Mouse (Mus musculus) gonadal fat pad, adult 2 months (tissue): Measurements from ENCODE around the gene Hist1h3a. TPM values are rescaled to one million over a fixed set of nuclear protein-coding genes. Genes with fewer than 3 reads are reported as not detected.

Source experiments
- polyA plus RNA-seq: library from polyadenylated mRNA; depleted of rRNA; stranded (reverse); fragments of >200 nt; gene quantifications from 2 replicates; pipeline ENCODE4 v1.2.3, GENCODE M21; 2012; rRNA removed

The Hist1h3a gene
- polyA plus RNA-seq, 1 experiment, result 2.8 TPM

Other genes starting within 250 kb of the Hist1h3a start
- 50.9 and 92.4 TPM in 2 replicates for gene Hist1h4h, start 231.3 kb downstream of the Hist1h3a start, polyA plus RNA-seq
- 20.4 and 27.6 TPM in 2 replicates for gene Hist1h2af, start 228.5 kb downstream of the Hist1h3a start, polyA plus RNA-seq
- gene Hist1h3g, start 227.0 kb downstream of the Hist1h3a start, polyA plus RNA-seq, result 1.5 and 2.8 TPM in 2 replicates
- gene Hist1h2bh, start 219.0 kb downstream of the Hist1h3a start, polyA plus RNA-seq, result 0.61 and 0.81 TPM in 2 replicates
- 1.9 and 2.1 TPM in 2 replicates for gene Hist1h3f, start 218.3 kb downstream of the Hist1h3a start, polyA plus RNA-seq
- 3.9 and 8.5 TPM in 2 replicates for gene Hist1h4f, start 210.7 kb downstream of the Hist1h3a start, polyA plus RNA-seq
- 0.19 and 0.24 TPM in 2 replicates for gene Hist1h1d, start 209.1 kb downstream of the Hist1h3a start, polyA plus RNA-seq
- gene Hist1h3e, start 200.0 kb downstream of the Hist1h3a start, polyA plus RNA-seq, result 11.9 and 13.2 TPM in 2 replicates
- gene Hist1h2ae, start 191.2 kb downstream of the Hist1h3a start, polyA plus RNA-seq, result 0.49 and 1.3 TPM in 2 replicates
- 18.7 and 22.4 TPM in 2 replicates for gene Hist1h2bg, start 191.0 kb downstream of the Hist1h3a start, polyA plus RNA-seq
- gene Hist1h2bf, start 188.2 kb downstream of the Hist1h3a start, polyA plus RNA-seq, result 2.0 and 2.9 TPM in 2 replicates
- 1.3 and 2.0 TPM in 2 replicates for gene Hist1h2ad, start 188.0 kb downstream of the Hist1h3a start, polyA plus RNA-seq
- gene Hist1h3d, start 186.6 kb downstream of the Hist1h3a start, polyA plus RNA-seq, result 3.8 and 4.1 TPM in 2 replicates
- gene Hist1h4d, start 180.8 kb downstream of the Hist1h3a start, polyA plus RNA-seq, result 6.9 and 9.6 TPM in 2 replicates
- 5.4 and 9.0 TPM in 2 replicates for gene Hist1h2be, start 141.3 kb downstream of the Hist1h3a start, polyA plus RNA-seq
- 3.1 and 3.9 TPM in 2 replicates for gene Hist1h1e, start 139.8 kb downstream of the Hist1h3a start, polyA plus RNA-seq
- 0.32 and 0.63 TPM in 2 replicates for gene Hist1h2ac, start 78.4 kb downstream of the Hist1h3a start, polyA plus RNA-seq
- gene Hist1h2bc, start 78.2 kb downstream of the Hist1h3a start, polyA plus RNA-seq, result 245 and 281 TPM in 2 replicates
- gene Hist1h1t, start 66.6 kb downstream of the Hist1h3a start, polyA plus RNA-seq, result not detected in 2 replicates
- gene Hist1h4c, start 63.9 kb downstream of the Hist1h3a start, polyA plus RNA-seq, result 3.9 and 6.4 TPM in 2 replicates
- gene Hfe, start 51.5 kb downstream of the Hist1h3a start, polyA plus RNA-seq, result 21.7 and 43.9 TPM in 2 replicates
- 70.6 and 72.3 TPM in 2 replicates for gene Hist1h1c, start 23.6 kb downstream of the Hist1h3a start, polyA plus RNA-seq
- gene Hist1h3c, start 16.8 kb downstream of the Hist1h3a start, polyA plus RNA-seq, result 2.4 and 3.3 TPM in 2 replicates
- 2.2 and 5.9 TPM in 2 replicates for gene Hist1h2bb, start 15.7 kb downstream of the Hist1h3a start, polyA plus RNA-seq
- 0.61 and 2.9 TPM in 2 replicates for gene Hist1h2ab, start 11.3 kb downstream of the Hist1h3a start, polyA plus RNA-seq
- 1.4 and 3.1 TPM in 2 replicates for gene Hist1h3b, start 10.1 kb downstream of the Hist1h3a start, polyA plus RNA-seq
- gene Hist1h4b, start 5.4 kb downstream of the Hist1h3a start, polyA plus RNA-seq, result 0.82 and 3.9 TPM in 2 replicates
- 5.8 and 9.3 TPM in 2 replicates for gene Hist1h4a, start 1.2 kb downstream of the Hist1h3a start, polyA plus RNA-seq
- gene Hist1h1a, start 1.3 kb upstream of the Hist1h3a start, polyA plus RNA-seq, result not detected in 2 replicates
- gene Trim38, start 7.5 kb upstream of the Hist1h3a start, polyA plus RNA-seq, result 0.10 and 0.16 TPM in 2 replicates
- 0.04 TPM in 1 of 2 replicates, not detected in the other for gene Slc17a2, start 44.6 kb upstream of the Hist1h3a start, polyA plus RNA-seq
- gene Slc17a3, start 77.0 kb upstream of the Hist1h3a start, polyA plus RNA-seq, result 0.06 TPM in 1 of 2 replicates, not detected in the other
- gene Slc17a1, start 105.4 kb upstream of the Hist1h3a start, polyA plus RNA-seq, result 0.05 TPM in 1 of 2 replicates, not detected in the other
- 0.08 and 0.10 TPM in 2 replicates for gene Slc17a4, start 152.6 kb upstream of the Hist1h3a start, polyA plus RNA-seq
- gene Hist1h2ba, start 171.8 kb upstream of the Hist1h3a start, polyA plus RNA-seq, result 0.77 TPM in 1 of 2 replicates, not detected in the other
- not detected in 2 replicates for gene Hist1h2aa, start 172.1 kb upstream of the Hist1h3a start, polyA plus RNA-seq
- not detected in 2 replicates for gene Scgn, start 228.8 kb upstream of the Hist1h3a start, polyA plus RNA-seq